Mouse (Mus musculus): ENCODE results near the gene Ctsa.
A peak's percentile ranks its signal among the peaks of the same experiment; 100 is the strongest.
"Not testable (repeated sequence)": the region's sequence is repeated elsewhere in the genome, so short reads cannot be mapped to it uniquely, and the experiment has no call there.

Gene Ctsa

GRCm38 (mm10) chr2:164877376-164878215, 44.9 kb downstream of the Ctsa start:
- DNase-seq (ENCODE audit: inconsistent ontology term) = not testable (repeated sequence)

GRCm38 (mm10) chr2:164878509-164879227, 46.0 kb downstream of the Ctsa start:
- peak; percentile 53 for DNase-seq (ENCODE audit: inconsistent ontology term)

GRCm38 (mm10) chr2:164879228-164879567, 46.5 kb downstream of the Ctsa start, which contains the start of gene Pcif1:
Gene Pcif1 (plus strand): TSS chr2:164879304.
- peak; percentile 92 for DNase-seq (ENCODE audit: inconsistent ontology term)

GRCm38 (mm10) chr2:164879568-164880277, 47.0 kb downstream of the Ctsa start:
- peak; percentile 98 for DNase-seq (ENCODE audit: inconsistent ontology term)

GRCm38 (mm10) chr2:164882619-164883018, 49.9 kb downstream of the Ctsa start:
- DNase-seq (ENCODE audit: inconsistent ontology term) = peak; percentile 11

- DNase-seq (ENCODE audit: inconsistent ontology term) = peak; percentile 73
Measured at GRCm38 (mm10) chr2:164885788-164886187, 53.1 kb downstream of the Ctsa start.

- no peak for DNase-seq (ENCODE audit: inconsistent ontology term)
Measured at GRCm38 (mm10) chr2:164886617-164887016, 53.9 kb downstream of the Ctsa start.

- DNase-seq (ENCODE audit: inconsistent ontology term) = no peak
Measured at GRCm38 (mm10) chr2:164888996-164889395, 56.3 kb downstream of the Ctsa start.

GRCm38 (mm10) chr2:164889960-164890359, 57.3 kb downstream of the Ctsa start:
- DNase-seq (ENCODE audit: inconsistent ontology term) = no peak
